Mouse (Mus musculus) urinary bladder, adult 2 months (tissue): ENCODE measurements around the gene Zfp507. TPM values are rescaled to one million over a fixed set of nuclear protein-coding genes. Genes with fewer than 3 reads are reported as not detected.

Experiments used
- DNase-seq: peaks from one replicate; pipeline ENCODE4 v3.0.0; 2022; ENCODE audit warnings: low spot score
- polyA plus RNA-seq: library from polyadenylated mRNA; depleted of rRNA; stranded (reverse); fragments of >200 nt; gene quantifications from 2 replicates; pipeline ENCODE4 v1.2.3, GENCODE M21; 2012; rRNA removed

Zfp507 gene
- polyA plus RNA-seq, 1 experiment: 11.5 TPM

- DNase-seq: no peak
Observed at GRCm38 (mm10) chr7:35738871-35739270, 63.9 kb downstream of the Zfp507 start.

- no peak for DNase-seq
Observed at GRCm38 (mm10) chr7:35733313-35734050, 69.3 kb downstream of the Zfp507 start.

- no peak for DNase-seq
Observed at GRCm38 (mm10) chr7:35732585-35733059, 70.2 kb downstream of the Zfp507 start.

DNA sequence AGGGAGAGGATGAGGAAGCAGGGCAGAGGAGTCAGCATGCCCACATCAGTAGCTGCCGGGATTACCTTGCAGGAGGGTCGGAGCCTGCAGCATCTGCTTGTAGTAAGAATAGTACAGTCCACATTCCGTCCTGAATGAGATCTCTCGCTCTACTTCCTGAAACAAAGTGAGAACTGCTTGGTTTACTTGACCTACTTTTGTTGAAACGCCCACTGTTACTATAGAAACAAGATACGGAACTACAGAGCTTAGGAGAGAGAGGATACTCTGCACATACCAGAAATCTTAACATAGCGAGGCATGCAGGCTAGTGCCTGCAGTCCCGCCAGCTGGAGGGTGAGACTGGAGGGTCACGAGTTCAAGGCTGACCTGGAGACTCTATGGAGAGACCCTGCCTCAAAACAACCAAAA is 73.2 kb downstream of the Zfp507 start:
- no peak for DNase-seq

DNA sequence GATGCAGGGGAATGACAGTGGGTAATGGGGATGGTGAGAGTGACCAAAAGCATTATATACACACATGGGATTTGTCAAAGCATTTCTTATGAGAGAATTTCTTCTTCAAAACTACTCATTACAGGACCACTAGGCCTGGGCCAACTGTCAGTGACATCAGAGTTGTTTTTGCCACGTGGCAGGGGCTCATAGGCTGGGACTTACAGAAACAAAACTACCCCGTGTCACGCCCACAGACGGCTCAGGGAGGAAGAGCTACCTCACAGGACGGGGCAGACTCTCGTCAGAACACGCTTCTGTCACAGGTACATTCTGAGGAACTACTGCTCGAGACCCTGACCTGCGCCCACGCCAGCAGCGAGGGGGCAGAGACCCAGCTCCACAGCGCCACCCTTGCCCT is 74.4 kb downstream of the Zfp507 start:
- no peak for DNase-seq

GRCm38 (mm10) chr7:35723035-35723434 is 79.8 kb downstream of the Zfp507 start:
- no peak for DNase-seq

Other genes starting within 250 kb of the Zfp507 start
- gene Nudt19, start 246.7 kb downstream of the Zfp507 start, polyA plus RNA-seq: 39.6 and 48.1 TPM in 2 replicates
- gene Rgs9bp, start 217.4 kb downstream of the Zfp507 start, polyA plus RNA-seq: 0.40 and 0.52 TPM in 2 replicates
- 27.8 and 31.1 TPM in 2 replicates for gene Ankrd27, start 216.8 kb downstream of the Zfp507 start, polyA plus RNA-seq
- gene Pdcd5, start 155.5 kb downstream of the Zfp507 start, polyA plus RNA-seq: 117 and 120 TPM in 2 replicates
- 7.2 and 9.5 TPM in 2 replicates for gene Dpy19l3, start 48.5 kb downstream of the Zfp507 start, polyA plus RNA-seq